Mouse (Mus musculus) erythroblast, adult 5-6 weeks (primary cell): Measurements from ENCODE around the gene Dis3l2. TPM values are rescaled to one million over a fixed set of nuclear protein-coding genes. Genes with fewer than 3 reads are reported as not detected.

Experiments used
- ATAC-seq: replicated peaks from 2 replicates; pipeline ENCODE4 v1.8.0; 2016; ENCODE audit warnings: moderate number of reproducible peaks, mild to moderate bottlenecking, moderate TSS enrichment, inconsistent platforms; ENCODE audit not compliant: poor library complexity, low FRiP score, severe bottlenecking
- total RNA-seq, 2 experiments: library from RNA; stranded (forward) in 1 of 2; stranded (reverse) in 1 of 2; fragments of 150-400 nt in 1 of 2; fragments of 200-764, 138-1000 nt in 1 of 2; gene quantifications; 2 replicates each; pipeline versions ENCODE4 v1.2.3 to v1.2.4; 2015 to 2017; ENCODE audit warnings: low replicate concordance in 2 of 2

Dis3l2 gene
- total RNA-seq, 2 experiments from 2014 or later = 3.6 to 5.0 TPM

GRCm38 (mm10) chr1:87002545-87003168, 299.0 kb downstream of the Dis3l2 start:
- ATAC-seq = no peak

- no peak for ATAC-seq
Observed at GRCm38 (mm10) chr1:87003169-87003552, 299.6 kb downstream of the Dis3l2 start.

GRCm38 (mm10) chr1:87006425-87006824, 302.8 kb downstream of the Dis3l2 start:
- ATAC-seq = no peak

- no peak for ATAC-seq
Observed at GRCm38 (mm10) chr1:87008211-87008610, 304.6 kb downstream of the Dis3l2 start.

GRCm38 (mm10) chr1:87009156-87009555, 305.5 kb downstream of the Dis3l2 start:
- ATAC-seq = no peak

- no peak for ATAC-seq
Observed at GRCm38 (mm10) chr1:87010629-87011330, 307.2 kb downstream of the Dis3l2 start.

GRCm38 (mm10) chr1:87011718-87012117, 308.1 kb downstream of the Dis3l2 start:
- no peak for ATAC-seq

- ATAC-seq = no peak
Observed at GRCm38 (mm10) chr1:87012606-87013005, 309.0 kb downstream of the Dis3l2 start.

- no peak for ATAC-seq
Observed at GRCm38 (mm10) chr1:87020714-87021113, 317.1 kb downstream of the Dis3l2 start.

GRCm38 (mm10) chr1:87021584-87021983, 318.0 kb downstream of the Dis3l2 start:
- ATAC-seq = no peak

GRCm38 (mm10) chr1:87023291-87024170, 319.9 kb downstream of the Dis3l2 start:
- ATAC-seq = no peak

GRCm38 (mm10) chr1:87025021-87025420, 321.4 kb downstream of the Dis3l2 start:
- ATAC-seq = no peak

- no peak for ATAC-seq
Observed at GRCm38 (mm10) chr1:87028786-87029185, 325.2 kb downstream of the Dis3l2 start.

GRCm38 (mm10) chr1:87030652-87031051, 327.0 kb downstream of the Dis3l2 start:
- no peak for ATAC-seq

- no peak for ATAC-seq
Observed at GRCm38 (mm10) chr1:87032466-87032865, 328.9 kb downstream of the Dis3l2 start.

- no peak for ATAC-seq
Observed at GRCm38 (mm10) chr1:87035532-87036161, 332.0 kb downstream of the Dis3l2 start.

GRCm38 (mm10) chr1:87036334-87036733, 332.7 kb downstream of the Dis3l2 start:
- no peak for ATAC-seq

GRCm38 (mm10) chr1:87038477-87039070, 335.0 kb downstream of the Dis3l2 start:
- ATAC-seq = no peak

GRCm38 (mm10) chr1:87041119-87041518, 337.5 kb downstream of the Dis3l2 start:
- ATAC-seq = 0 out of 2 replicates have a peak, but pooled peaks have one; percentile 53
